Mouse (Mus musculus) heart, embryonic 10.5 days (tissue): Measurements from ENCODE around the gene Tnrc6a. TPM values are rescaled to one million over a fixed set of nuclear protein-coding genes. Genes with fewer than 3 reads are reported as not detected.
"Not testable (repeated sequence)": the region's sequence is repeated elsewhere in the genome, so short reads cannot be mapped to it uniquely, and the experiment has no call there.

Experiments
- DNase-seq: peaks from one replicate; pipeline ENCODE4 v3.0.0-alpha.2; 2017; ENCODE audit warnings: low spot score
- H3K27ac ChIP-seq: fragments of 300-500 bp; sonication (generic); 2 replicates; pipeline ENCODE4 v1.5.1; 2016; ENCODE audit warnings: mild to moderate bottlenecking
- H3K27me3 ChIP-seq: fragments of 300-500 bp; sonication (generic); 2 replicates; pipeline ENCODE4 v1.6.1; 2016; ENCODE audit warnings: mild to moderate bottlenecking; ENCODE audit not compliant: poor library complexity, insufficient read depth, severe bottlenecking
- H3K36me3 ChIP-seq: fragments of 300-500 bp; sonication (generic); 2 replicates; pipeline ENCODE4 v1.6.1; 2016; ENCODE audit warnings: mild to moderate bottlenecking, moderate library complexity
- H3K4me1 ChIP-seq: fragments of 300-500 bp; sonication (generic); 2 replicates; pipeline ENCODE4 v1.6.1; 2016; ENCODE audit warnings: mild to moderate bottlenecking
- H3K4me3 ChIP-seq: fragments of 300-500 bp; sonication (generic); 2 replicates; pipeline ENCODE4 v1.5.1; 2016; ENCODE audit warnings: mild to moderate bottlenecking, moderate library complexity
- H3K9me3 ChIP-seq: fragments of 300-500 bp; sonication (generic); 2 replicates; pipeline ENCODE4 v1.6.1; 2016; ENCODE audit warnings: mild to moderate bottlenecking, moderate library complexity
- WGBS: fragments of 180-500 bp; shearing (Covaris S2); methylation state at CpG from one replicate; pipeline ENCODE4 v1.1.7; 2016; 5-methylcytosine and 5-hydroxymethylcytosine counted together
- polyA plus RNA-seq: library from polyadenylated mRNA; unstranded; fragments of >200 nt; fragmentation: Nextera tagmentation; extraction: Ambion mirVana; gene quantifications from 2 replicates; pipeline ENCODE4 v1.2.1, GENCODE M21; 2016

Gene Tnrc6a
- polyA plus RNA-seq = 39.9 and 51.2 TPM in 2 replicates

- H3K36me3 ChIP-seq = peaks cover 13% of the 10 kb centered on the region
- DNase-seq = peak; percentile 97
- under 1% methylated on average over 53 of the region's 55 CpGs for WGBS
- peaks cover 27% of the 10 kb centered on the region; the same call in 1 of the 2 replicates for H3K4me1 ChIP-seq
- peak within 1 kb of the TSS; percentile 99 for H3K4me3 ChIP-seq
- H3K27ac ChIP-seq = peak within 1 kb of the TSS; percentile 100
- H3K27me3 ChIP-seq = no peaks in the 10 kb centered on the region
- H3K9me3 ChIP-seq = no peaks in the 10 kb centered on the region
These were observed at the start of gene Tnrc6a for GRCm38 (mm10) chr7:123123665-123124298. TSS of gene Tnrc6a (plus strand) at chr7:123123885.

DNA sequence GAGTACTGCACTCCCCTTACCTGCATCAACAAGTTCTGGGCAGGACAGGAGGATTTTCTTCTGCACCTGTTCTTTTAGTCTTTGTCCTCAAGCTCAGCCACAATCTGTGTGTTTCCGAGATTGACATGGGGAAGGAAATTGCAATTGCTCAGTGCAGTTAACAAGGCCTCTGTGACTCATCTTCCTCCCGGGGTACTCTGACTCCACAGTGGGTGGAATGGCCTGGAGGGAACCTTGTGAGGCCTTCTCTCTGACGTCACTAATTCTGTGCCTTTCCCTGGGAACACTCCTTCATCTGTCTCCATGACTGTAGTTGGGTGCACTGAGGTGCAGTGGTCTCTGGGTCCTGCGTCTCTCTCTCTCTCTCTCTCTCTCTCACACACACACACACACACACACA, 41.4 kb upstream of the Tnrc6a start:
- no peaks in the 10 kb centered on the region for H3K36me3 ChIP-seq
- no peak overlapping the region for H3K4me3 ChIP-seq
- H3K27ac ChIP-seq = no peak overlapping the region
- WGBS = 69% methylated on average over 4 of the region's 4 CpGs
- no peaks in the 10 kb centered on the region for H3K9me3 ChIP-seq
- H3K27me3 ChIP-seq = no peaks in the 10 kb centered on the region
- no peak for DNase-seq
- peaks cover 21% of the 10 kb centered on the region for H3K4me1 ChIP-seq

GRCm38 (mm10) chr7:123083441-123084123, 40.1 kb upstream of the Tnrc6a start:
- Histone ChIP-seq H3K36me3 (no peaks in the 10 kb centered on the region), H3K4me3 (no peak overlapping the region), H3K4me1 (peaks cover 21% of the 10 kb centered on the region), H3K9me3 (no peaks in the 10 kb centered on the region), H3K27ac (no peak overlapping the region), H3K27me3 (no peaks in the 10 kb centered on the region)
- DNase-seq = no peak
- 34% methylated on average over 12 of the region's 12 CpGs for WGBS

DNA sequence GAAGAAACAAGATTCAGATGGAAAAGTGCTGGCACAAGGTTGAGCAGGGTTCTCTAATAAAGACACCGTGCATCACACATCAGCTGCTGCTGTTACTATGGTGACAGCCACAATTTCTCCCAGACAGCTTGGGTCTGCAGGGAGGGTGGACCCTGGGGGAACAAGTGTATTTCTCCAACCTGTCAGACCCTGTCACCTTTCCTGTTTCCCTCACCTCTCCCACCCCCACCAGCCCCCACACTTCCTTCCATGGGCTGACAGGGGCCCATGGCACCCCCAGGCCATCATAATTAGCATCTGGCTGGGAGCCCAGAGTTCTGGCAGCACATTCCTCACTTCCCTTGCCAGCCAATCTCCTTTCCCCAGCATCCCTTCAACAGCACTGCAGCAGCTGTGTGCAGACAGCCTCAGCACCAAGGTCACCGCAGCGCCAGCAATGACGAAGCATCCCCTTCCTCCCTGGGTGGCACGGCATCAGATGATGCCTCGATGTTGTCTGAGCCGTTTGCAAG, 39.4 kb upstream of the Tnrc6a start:
- H3K4me1 ChIP-seq = peaks cover 21% of the 10 kb centered on the region
- H3K27ac ChIP-seq = peak overlapping the region; percentile 30; the same call in 1 of the 2 replicates
- H3K27me3 ChIP-seq = no peaks in the 10 kb centered on the region
- peak overlapping the region; percentile 37; the same call in 1 of the 2 replicates for H3K4me3 ChIP-seq
- WGBS = 5% methylated on average over 7 of the region's 7 CpGs
- no peaks in the 10 kb centered on the region for H3K36me3 ChIP-seq
- H3K9me3 ChIP-seq = no peaks in the 10 kb centered on the region
- DNase-seq = peak; percentile 86

- H3K4me1 ChIP-seq = peaks cover 21% of the 10 kb centered on the region
- no peaks in the 10 kb centered on the region for H3K36me3 ChIP-seq
- peak overlapping the region; percentile 30; the same call in 1 of the 2 replicates for H3K27ac ChIP-seq
- 21% methylated on average over 13 of the region's 13 CpGs for WGBS
- no peaks in the 10 kb centered on the region for H3K27me3 ChIP-seq
- DNase-seq = no peak
- peak overlapping the region; percentile 37; the same call in 1 of the 2 replicates for H3K4me3 ChIP-seq
- H3K9me3 ChIP-seq = no peaks in the 10 kb centered on the region
These were observed 39.0 kb upstream of the Tnrc6a start for GRCm38 (mm10) chr7:123084708-123085107.

DNA sequence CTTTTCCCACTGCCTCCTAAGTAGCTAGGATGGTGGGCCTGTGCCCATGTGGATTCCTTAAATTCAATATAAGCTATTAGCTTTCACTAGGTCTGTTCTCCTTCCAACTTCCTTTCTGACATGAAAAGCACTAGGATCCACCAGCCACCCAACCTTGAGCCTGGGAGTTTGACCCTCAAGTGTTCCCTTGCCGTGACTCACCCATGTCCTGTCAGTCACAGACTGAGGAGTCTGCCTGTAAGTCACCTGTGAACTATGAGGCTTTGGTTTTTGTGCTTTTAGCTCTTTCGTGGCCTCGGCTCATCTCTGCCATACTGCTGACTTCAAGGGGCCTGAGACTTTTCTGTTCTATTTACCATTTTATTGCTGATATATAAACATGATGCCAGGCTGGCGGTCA, 34.8 kb upstream of the Tnrc6a start:
- no peak overlapping the region for H3K4me3 ChIP-seq
- peaks cover 11% of the 10 kb centered on the region for H3K4me1 ChIP-seq
- WGBS = 83% methylated on average over 4 of the region's 4 CpGs
- no peaks in the 10 kb centered on the region for H3K36me3 ChIP-seq
- no peak overlapping the region for H3K27ac ChIP-seq
- no peak for DNase-seq
- no peaks in the 10 kb centered on the region for H3K27me3 ChIP-seq
- no peaks in the 10 kb centered on the region for H3K9me3 ChIP-seq

- Histone ChIP-seq H3K36me3 (no peaks in the 10 kb centered on the region), H3K9me3 (no peaks in the 10 kb centered on the region), H3K4me1 (peaks cover 22% of the 10 kb centered on the region), H3K27me3 (no peaks in the 10 kb centered on the region), H3K27ac (peak overlapping the region; percentile 90), H3K4me3 (no peak overlapping the region)
- DNase-seq = no peak
- WGBS = 76% methylated on average over 12 of the region's 12 CpGs
These were observed 27.2 kb upstream of the Tnrc6a start for GRCm38 (mm10) chr7:123096344-123097120.

DNA sequence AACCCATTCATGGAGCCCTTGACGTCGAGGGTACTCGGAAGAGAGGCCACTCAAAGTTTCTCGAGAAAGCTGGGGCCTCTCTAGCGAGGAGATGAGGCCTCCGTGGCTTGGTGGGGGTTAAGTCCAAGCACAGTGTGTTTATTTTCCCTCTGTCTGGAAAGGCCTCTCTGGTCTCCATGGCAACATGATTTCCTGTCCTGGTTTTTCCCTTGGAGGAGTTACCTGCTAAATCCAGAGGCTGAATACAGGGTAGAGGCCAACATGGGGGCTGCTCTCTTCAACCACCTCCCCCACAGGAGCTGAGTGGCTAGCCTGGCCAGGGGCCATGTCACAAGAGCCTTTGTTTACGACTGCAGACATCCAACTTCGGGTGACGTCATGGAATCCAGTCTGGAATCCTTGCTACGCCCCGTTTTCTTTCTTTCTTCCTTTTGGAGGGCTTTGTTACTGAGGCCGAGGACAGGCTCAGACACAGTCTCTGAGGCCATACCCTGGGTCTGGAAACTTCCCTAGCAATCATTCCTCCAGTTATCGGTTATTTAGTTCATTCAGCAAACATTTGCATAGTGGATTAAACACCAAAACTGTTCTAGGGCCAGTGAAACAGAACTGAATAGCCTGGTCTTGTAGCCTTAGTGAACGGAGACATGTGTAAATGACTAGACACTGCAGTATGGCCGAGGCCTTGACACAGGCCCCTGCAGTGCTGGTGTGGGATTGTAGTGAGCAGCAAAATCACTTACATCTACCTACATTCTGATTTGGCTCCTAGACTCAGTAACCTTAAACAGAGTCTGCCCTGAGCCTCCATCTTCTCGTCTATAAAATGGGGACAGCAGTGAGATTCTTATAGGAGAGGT, 25.6 kb upstream of the Tnrc6a start:
- Histone ChIP-seq H3K36me3 (no peaks in the 10 kb centered on the region), H3K4me1 (peaks cover 22% of the 10 kb centered on the region), H3K27me3 (no peaks in the 10 kb centered on the region), H3K9me3 (no peaks in the 10 kb centered on the region), H3K27ac (peak overlapping the region; percentile 90), H3K4me3 (no peak overlapping the region; the same call in 1 of the 2 replicates)
- peak; percentile 95 for DNase-seq
- 22% methylated on average over 16 of the region's 16 CpGs for WGBS

DNA sequence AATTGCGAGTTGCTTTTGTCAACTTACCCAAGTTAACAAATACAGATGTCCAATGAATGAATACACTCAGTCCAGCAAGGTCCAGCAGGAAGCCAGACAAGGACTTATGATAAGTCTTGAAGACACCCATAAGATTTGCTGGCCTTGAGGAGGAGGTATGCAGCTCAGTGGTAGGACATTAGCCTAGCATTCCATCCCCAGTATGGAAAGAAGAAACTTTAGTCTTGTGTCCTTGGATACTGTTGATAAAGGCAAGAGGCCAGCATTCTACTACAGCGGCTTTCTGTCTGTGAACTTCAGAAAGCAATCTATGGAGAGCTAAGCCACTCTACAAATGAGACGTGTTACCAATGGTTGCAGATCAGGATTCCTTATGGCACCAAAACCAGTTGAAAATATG, 22.4 kb upstream of the Tnrc6a start:
- WGBS = 77% methylated on average over 3 of the region's 3 CpGs
- Histone ChIP-seq H3K4me3 (no peak overlapping the region), H3K4me1 (peaks cover 22% of the 10 kb centered on the region), H3K27me3 (no peaks in the 10 kb centered on the region), H3K27ac (no peak overlapping the region), H3K36me3 (no peaks in the 10 kb centered on the region), H3K9me3 (no peaks in the 10 kb centered on the region)
- no peak for DNase-seq

- H3K9me3 ChIP-seq, H3K27ac ChIP-seq, H3K4me3 ChIP-seq, H3K27me3 ChIP-seq, DNase-seq, H3K36me3 ChIP-seq: not testable (repeated sequence)
- H3K4me1 ChIP-seq = peaks cover 24% of the 10 kb centered on the region
- 74% methylated on average over 1 of the region's 1 CpGs for WGBS
These were observed 18.3 kb upstream of the Tnrc6a start for GRCm38 (mm10) chr7:123105381-123105780.

GRCm38 (mm10) chr7:123105906-123106305, 17.8 kb upstream of the Tnrc6a start:
- Histone ChIP-seq H3K27ac (no peak overlapping the region), H3K4me1 (peaks cover 28% of the 10 kb centered on the region), H3K36me3 (no peaks in the 10 kb centered on the region), H3K27me3 (no peaks in the 10 kb centered on the region), H3K4me3 (no peak overlapping the region), H3K9me3 (no peaks in the 10 kb centered on the region)
- DNase-seq = no peak
- 68% methylated on average over 1 of the region's 1 CpGs for WGBS

DNA sequence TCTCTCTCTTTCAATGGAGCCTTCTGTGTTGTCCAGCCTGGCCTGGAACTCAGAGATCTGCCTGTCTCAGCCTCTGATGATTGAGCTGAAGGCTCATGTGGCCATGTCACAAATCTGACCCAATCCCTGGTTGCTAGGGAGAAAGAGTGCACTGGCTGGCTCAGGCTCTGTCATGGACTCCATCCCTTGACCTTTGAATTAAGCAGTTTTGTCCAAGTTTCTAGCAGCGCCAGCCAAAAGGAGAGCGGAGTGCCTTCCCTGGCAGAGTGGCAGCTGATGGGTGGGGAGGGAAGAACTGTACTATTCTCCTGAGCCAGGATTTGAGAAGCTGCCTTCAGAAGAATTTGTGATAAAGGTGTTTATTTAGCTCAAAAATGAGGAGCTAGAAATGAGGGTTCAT, 17.4 kb upstream of the Tnrc6a start:
- H3K9me3 ChIP-seq = no peaks in the 10 kb centered on the region
- no peak overlapping the region for H3K27ac ChIP-seq
- no peak for DNase-seq
- H3K4me3 ChIP-seq = no peak overlapping the region
- H3K27me3 ChIP-seq = no peaks in the 10 kb centered on the region
- WGBS = 93% methylated on average over 2 of the region's 2 CpGs
- peaks cover 32% of the 10 kb centered on the region for H3K4me1 ChIP-seq
- H3K36me3 ChIP-seq = no peaks in the 10 kb centered on the region
